Mouse (Mus musculus): ENCODE measurements around the gene Ptger3. TPM values are rescaled to one million over a fixed set of nuclear protein-coding genes. Genes with fewer than 3 reads are reported as not detected.

The Ptger3 gene
- polyA plus RNA-seq, 1 experiment = 2.5 TPM

DNA sequence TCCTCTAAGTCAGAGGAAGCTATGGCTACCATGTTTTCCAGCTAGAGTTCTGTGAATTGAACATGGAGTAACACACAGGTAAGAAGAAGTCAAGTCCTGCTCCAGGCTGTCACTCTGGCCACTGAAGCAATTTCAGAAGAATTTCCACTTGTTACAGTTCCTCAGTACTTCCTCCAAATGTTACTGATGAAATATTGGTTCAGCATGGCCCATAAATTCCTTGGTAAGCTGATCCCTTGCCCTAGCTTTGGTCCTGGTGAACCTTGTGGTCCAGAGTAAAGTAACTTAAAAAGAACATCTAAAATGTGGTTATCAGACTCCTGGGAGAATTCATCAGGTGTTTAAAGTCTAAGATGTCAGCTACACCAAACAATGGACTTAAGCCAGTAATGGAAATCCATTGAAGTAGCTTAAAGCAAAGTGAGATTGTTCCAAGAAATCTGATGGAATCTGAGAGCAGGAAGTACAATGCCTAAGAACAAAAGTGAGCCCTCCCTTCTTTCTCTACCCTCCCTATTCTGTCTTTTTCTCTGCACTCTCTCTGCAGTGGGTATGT lies 97.9 kb downstream of the Ptger3 start:
- TF ChIP-seq POLR2A (IDR thresholded peaks at IDR 0.05; ENCODE audit: low read depth, low read length) (no peak), CTCF (IDR thresholded peaks at IDR 0.05; ENCODE audit: extremely low read depth, insufficient read length, insufficient replicate concordance, low read depth, low read length) (no peak)
- no peaks in the 10 kb centered on the region for H3K27me3 ChIP-seq (ENCODE audit: control insufficient read depth, insufficient read depth, low read length)
- H3K36me3 ChIP-seq (ENCODE audit: control insufficient read depth, insufficient read depth, low read length) = no peaks in the 10 kb centered on the region
- no peaks in the 10 kb centered on the region for H3K4me1 ChIP-seq (ENCODE audit: control insufficient read depth, insufficient read depth, insufficient read length, low read length)
- H3K27ac ChIP-seq (ENCODE audit: insufficient read depth, low read depth, low read length) = no peak overlapping the region
- H3K4me3 ChIP-seq (ENCODE audit: low read depth, low read length) = no peak overlapping the region

DNA sequence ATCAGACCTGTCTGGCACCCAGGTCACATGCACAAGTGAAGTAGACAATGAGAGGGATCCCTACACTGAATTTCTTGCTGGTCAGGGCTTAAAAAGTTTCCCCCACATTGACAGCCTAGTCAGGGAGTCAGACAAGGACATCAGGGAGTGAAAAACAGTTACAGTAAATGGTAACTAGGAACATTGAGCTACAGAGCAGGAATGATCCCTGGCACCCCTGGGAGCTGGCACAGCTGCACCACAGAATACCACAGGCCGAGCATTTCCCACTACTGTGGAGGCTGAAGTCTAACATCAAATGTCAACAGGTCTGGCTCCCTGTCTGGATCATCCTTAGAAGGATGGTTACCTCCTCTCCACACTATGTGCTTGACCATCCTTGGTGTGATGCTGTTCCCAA lies 98.8 kb downstream of the Ptger3 start:
- TF ChIP-seq POLR2A (IDR thresholded peaks at IDR 0.05; ENCODE audit: low read depth, low read length) (no peak), CTCF (IDR thresholded peaks at IDR 0.05; ENCODE audit: extremely low read depth, insufficient read length, insufficient replicate concordance, low read depth, low read length) (no peak)
- Histone ChIP-seq H3K4me1 (ENCODE audit: control insufficient read depth, insufficient read depth, insufficient read length, low read length) (no peaks in the 10 kb centered on the region), H3K4me3 (ENCODE audit: low read depth, low read length) (no peak overlapping the region), H3K36me3 (ENCODE audit: control insufficient read depth, insufficient read depth, low read length) (no peaks in the 10 kb centered on the region), H3K27me3 (ENCODE audit: control insufficient read depth, insufficient read depth, low read length) (no peaks in the 10 kb centered on the region), H3K27ac (ENCODE audit: insufficient read depth, low read depth, low read length) (no peak overlapping the region)
- WGBS = 41% methylated on average over 1 of the region's 1 CpGs

DNA sequence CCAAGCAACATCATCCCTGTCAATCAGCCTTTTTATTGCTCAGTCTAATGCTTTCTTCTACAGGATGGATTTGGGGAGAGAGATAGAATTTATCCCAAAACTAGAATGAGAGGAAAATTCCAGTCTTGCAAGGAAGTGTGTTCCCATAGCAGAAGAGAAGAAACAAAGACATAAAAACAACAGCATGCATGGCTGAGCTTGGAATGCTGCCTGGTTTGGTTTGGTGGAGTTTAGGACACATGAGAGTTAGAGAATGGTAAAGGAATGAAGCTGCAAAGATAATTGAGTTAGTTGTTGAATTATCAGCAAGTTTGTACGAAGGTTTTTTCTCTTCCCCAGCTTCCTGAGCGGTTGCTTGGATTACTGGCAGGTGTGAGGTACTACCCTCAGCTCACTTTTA lies 99.5 kb downstream of the Ptger3 start:
- no peaks in the 10 kb centered on the region for H3K4me1 ChIP-seq (ENCODE audit: control insufficient read depth, insufficient read depth, insufficient read length, low read length)
- no peaks in the 10 kb centered on the region for H3K27me3 ChIP-seq (ENCODE audit: control insufficient read depth, insufficient read depth, low read length)
- H3K36me3 ChIP-seq (ENCODE audit: control insufficient read depth, insufficient read depth, low read length) = no peaks in the 10 kb centered on the region
- H3K4me3 ChIP-seq (ENCODE audit: low read depth, low read length) = no peak overlapping the region
- no peak overlapping the region for H3K27ac ChIP-seq (ENCODE audit: insufficient read depth, low read depth, low read length)
- no peak for TF ChIP-seq CTCF (IDR thresholded peaks at IDR 0.05; ENCODE audit: extremely low read depth, insufficient read length, insufficient replicate concordance, low read depth, low read length)
- no peak for TF ChIP-seq POLR2A (IDR thresholded peaks at IDR 0.05; ENCODE audit: low read depth, low read length)
- WGBS = 79% methylated on average over 2 of the region's 2 CpGs

DNA sequence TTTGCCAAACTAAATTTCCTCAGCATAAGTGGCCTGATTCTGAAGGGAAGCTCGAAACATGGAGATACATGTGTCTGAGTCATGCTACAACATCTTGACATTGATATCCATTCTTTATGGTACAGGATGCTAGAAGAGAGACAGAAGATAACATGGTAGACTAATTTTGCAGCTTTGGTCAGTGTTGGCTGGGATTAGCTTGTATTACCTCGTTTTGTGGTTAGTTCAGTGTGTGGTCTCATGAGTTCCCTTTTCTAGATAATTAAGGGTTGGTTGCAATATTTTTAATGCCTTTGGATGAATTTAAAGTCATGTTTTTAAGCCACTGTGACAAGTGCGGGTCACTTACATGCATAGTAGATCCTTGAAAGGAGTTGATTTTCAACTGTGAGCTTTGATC lies 119.4 kb downstream of the Ptger3 start:
- Histone ChIP-seq H3K36me3 (ENCODE audit: control insufficient read depth, insufficient read depth, low read length) (no peaks in the 10 kb centered on the region), H3K27me3 (ENCODE audit: control insufficient read depth, insufficient read depth, low read length) (no peaks in the 10 kb centered on the region), H3K27ac (ENCODE audit: insufficient read depth, low read depth, low read length) (no peak overlapping the region), H3K4me3 (ENCODE audit: low read depth, low read length) (no peak overlapping the region), H3K4me1 (ENCODE audit: control insufficient read depth, insufficient read depth, insufficient read length, low read length) (no peaks in the 10 kb centered on the region)
- TF ChIP-seq POLR2A (IDR thresholded peaks at IDR 0.05; ENCODE audit: low read depth, low read length) (no peak), CTCF (IDR thresholded peaks at IDR 0.05; ENCODE audit: extremely low read depth, insufficient read length, insufficient replicate concordance, low read depth, low read length) (no peak)
- WGBS = 75% methylated on average over 3 of the region's 3 CpGs

DNA sequence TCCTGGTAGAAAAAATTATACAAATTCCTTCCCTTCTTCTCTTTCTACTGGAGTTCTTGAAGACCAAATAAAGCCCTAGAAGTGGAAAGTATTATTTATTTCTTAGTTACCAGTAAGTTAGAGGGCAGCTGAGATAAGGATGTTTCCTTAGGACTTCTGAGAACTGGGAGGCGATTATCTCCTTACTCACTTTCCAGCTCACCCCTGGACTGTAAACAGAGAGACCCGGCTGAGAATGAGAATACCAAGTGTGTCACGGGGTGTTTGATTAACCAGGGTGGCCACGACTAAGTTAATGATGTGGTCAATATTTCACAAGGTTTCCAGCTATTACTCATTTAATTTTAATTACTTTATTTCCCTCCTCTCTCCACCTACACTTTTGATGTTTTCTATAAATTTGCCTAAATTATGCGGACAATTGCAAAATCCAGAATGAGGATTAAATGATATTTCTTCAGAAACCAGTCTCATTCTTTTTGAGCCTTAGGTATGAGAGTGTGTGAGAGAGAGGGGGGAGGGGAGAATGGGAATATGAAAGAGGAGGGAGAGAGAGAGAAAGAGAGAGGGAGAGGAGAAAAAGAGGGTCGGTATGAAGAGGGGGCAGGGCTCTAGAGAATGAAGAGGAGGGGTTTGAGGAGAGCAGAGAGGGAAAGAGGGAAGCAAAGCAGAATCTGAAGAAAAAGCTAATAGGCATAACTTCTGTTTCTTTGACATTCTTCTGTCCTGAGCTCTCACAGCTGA lies 121.9 kb downstream of the Ptger3 start:
- WGBS = 26% methylated on average over 6 of the region's 6 CpGs
- Histone ChIP-seq H3K27me3 (ENCODE audit: control insufficient read depth, insufficient read depth, low read length) (no peaks in the 10 kb centered on the region), H3K27ac (ENCODE audit: insufficient read depth, low read depth, low read length) (no peak overlapping the region), H3K36me3 (ENCODE audit: control insufficient read depth, insufficient read depth, low read length) (no peaks in the 10 kb centered on the region), H3K4me1 (ENCODE audit: control insufficient read depth, insufficient read depth, insufficient read length, low read length) (no peaks in the 10 kb centered on the region), H3K4me3 (ENCODE audit: low read depth, low read length) (no peak overlapping the region)
- TF ChIP-seq POLR2A (IDR thresholded peaks at IDR 0.05; ENCODE audit: low read depth, low read length) = no peak
- no peak for TF ChIP-seq CTCF (IDR thresholded peaks at IDR 0.05; ENCODE audit: extremely low read depth, insufficient read length, insufficient replicate concordance, low read depth, low read length)

Other genes starting within 250 kb of the Ptger3 start
- gene Zranb2, start 32.7 kb upstream of the Ptger3 start, polyA plus RNA-seq (2012; rRNA removed) = 0.47 and 0.81 TPM in 2 replicates